Mouse (Mus musculus) brown adipose tissue, adult 24 weeks (tissue): Measurements from ENCODE around the gene Prkacb. TPM values are rescaled to one million over a fixed set of nuclear protein-coding genes. Genes with fewer than 3 reads are reported as not detected.

Source experiments
- H3K27ac ChIP-seq: fragments of 200-500 bp; replicated peaks from 2 replicates; pipeline ENCODE4 v1.5.1; 2012; ENCODE audit warnings: low read depth, mild to moderate bottlenecking, low read length
- H3K4me1 ChIP-seq: fragments of 200-500 bp; 2 replicates; pipeline ENCODE4 v1.6.1; 2012; ENCODE audit warnings: low read length, mixed read lengths; ENCODE audit not compliant: control insufficient read depth, insufficient read depth, insufficient read length
- H3K4me3 ChIP-seq: fragments of 200-500 bp; 2 replicates; pipeline ENCODE4 v1.5.1; 2012; ENCODE audit warnings: low read depth, mild to moderate bottlenecking, low read length, moderate library complexity; ENCODE audit not compliant: insufficient read depth
- polyA plus RNA-seq: library from polyadenylated mRNA; stranded (reverse); fragments of >200 nt; gene quantifications from 2 replicates; pipeline ENCODE4 v1.2.4, GENCODE M21; 2012; ENCODE audit not compliant: missing spikeins, insufficient read depth, insufficient read length

Gene Prkacb
- polyA plus RNA-seq, 1 experiment: 32.9 TPM

DNA sequence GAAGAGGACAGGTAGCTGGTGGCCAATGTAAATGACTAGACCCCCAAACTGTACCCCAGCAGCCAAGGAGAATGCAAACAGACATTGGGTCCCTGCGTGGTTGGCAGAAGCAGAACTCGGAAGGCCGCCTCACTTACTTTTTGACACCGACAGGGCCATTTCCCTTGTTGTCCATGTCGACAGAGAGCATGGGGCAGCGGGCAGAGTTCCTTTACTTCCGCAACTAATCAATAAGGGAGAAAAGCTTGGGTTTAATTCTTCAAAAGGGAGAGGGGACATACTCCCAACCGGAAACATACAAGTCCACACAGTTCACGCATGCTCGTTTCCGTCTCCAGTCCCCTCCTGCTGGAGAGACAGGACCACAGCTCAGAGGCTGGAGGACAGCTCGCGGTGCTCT lies 132.2 kb downstream of the Prkacb start:
- H3K27ac ChIP-seq: no peak overlapping the region
- H3K4me3 ChIP-seq: no peak overlapping the region
- no peaks in the 10 kb centered on the region for H3K4me1 ChIP-seq

DNA sequence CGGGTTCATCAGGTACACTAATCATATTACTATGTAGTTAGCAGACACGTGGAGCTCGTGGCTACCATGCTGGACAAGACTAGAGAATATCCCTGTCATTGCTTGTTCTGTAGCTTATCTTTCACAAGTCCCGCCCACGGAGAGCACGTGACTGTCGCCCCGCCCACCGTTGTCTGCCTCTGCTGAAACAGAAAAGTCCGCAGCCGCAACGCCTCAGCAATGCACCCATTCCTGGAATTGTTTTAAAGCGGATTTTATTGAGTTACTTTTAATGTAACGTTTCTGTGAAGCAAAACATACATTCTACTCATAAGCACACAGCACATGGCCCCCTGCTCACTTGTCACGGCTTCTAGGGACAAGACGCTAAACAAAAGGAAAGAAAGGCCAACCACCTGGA lies 133.1 kb downstream of the Prkacb start:
- no peak overlapping the region for H3K27ac ChIP-seq
- no peak overlapping the region for H3K4me3 ChIP-seq
- H3K4me1 ChIP-seq: no peaks in the 10 kb centered on the region

Other genes with a start within 250 kb of the Prkacb start
- gene Uox, start 242.6 kb downstream of the Prkacb start, polyA plus RNA-seq: 1.4 TPM in 1 of 2 replicates, not detected in the other
- gene Dnase2b, start 197.4 kb downstream of the Prkacb start, polyA plus RNA-seq: not detected in 2 replicates
- not detected in 2 replicates for gene 4930503B20Rik, start 161.7 kb downstream of the Prkacb start, polyA plus RNA-seq
- not detected in 2 replicates for gene Samd13, start 127.4 kb downstream of the Prkacb start, polyA plus RNA-seq
- gene Ttll7, start 39.4 kb upstream of the Prkacb start, polyA plus RNA-seq: 0.59 and 2.3 TPM in 2 replicates